10 mouse cellular contexts compared by ENCODE assay signal in the genomic region with DNA sequence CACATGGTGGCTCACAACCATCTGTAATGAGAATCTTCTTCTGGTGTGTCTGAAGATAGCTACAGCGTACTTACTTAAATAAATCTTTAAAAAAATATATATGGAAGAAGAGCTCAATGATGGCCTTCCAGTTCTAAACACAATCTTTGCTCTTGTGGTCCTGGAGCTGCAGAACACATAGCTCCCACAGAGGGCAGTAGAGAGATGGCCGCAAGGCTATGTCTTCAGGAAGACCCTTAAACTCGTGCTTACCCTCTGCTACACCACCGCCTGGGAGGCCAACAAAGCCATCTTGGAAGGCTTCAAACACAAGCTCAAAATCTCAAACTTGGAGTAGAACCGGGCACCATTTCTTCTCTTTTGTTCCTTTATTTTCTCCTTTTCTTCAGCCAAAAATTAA. TPM values are rescaled to one million over a fixed set of nuclear protein-coding genes. Genes with fewer than 3 reads are reported as not detected.
DNase-seq lines count a peak whose midpoint lies in the region; ATAC-seq and TF ChIP-seq lines count a peak whose summit lies in the region.
"Had no signal": no experiment of that assay in that cellular context is flagged by ENCODE, and none has a peak within 500 bp of the region (broad histone marks: within the 10 kb centered on the region; RNA-seq: fewer than 3 reads in every experiment).

No protein-coding gene starts in this region.

- TF ChIP-seq CTCF in layer of hippocampus, adult 2 months (conservative IDR thresholded peaks at IDR 0.05) = peak; percentile 70
- peak; percentile 51 for TF ChIP-seq CTCF in E14TG2a.4 (conservative IDR thresholded peaks at IDR 0.05; ENCODE audit: low read length)
- peak; percentile 57 for TF ChIP-seq CTCF in Patski (IDR thresholded peaks at IDR 0.05)

- DNase-seq in layer of hippocampus, adult 2 months (ENCODE audit: low spot score in 2 of 2) = no peak
- DNase-seq in layer of hippocampus, postnatal 10 days (ENCODE audit: low spot score in 2 of 2) = no peak
- no peak for DNase-seq in Patski (ENCODE audit: low read depth, low spot score)
- peak; percentile 25 for DNase-seq in lung, postnatal 14 days
- no peak for DNase-seq in frontal cortex, adult 2 months (ENCODE audit: extremely low spot score in 1 of 2, low spot score in 1 of 2)
- no peak for DNase-seq in layer of hippocampus, postnatal 36 days

- no peaks in the 10 kb centered on the region for H3K36me3 ChIP-seq in E14TG2a.4 (ENCODE audit: insufficient read depth, low read length)
- H3K36me3 ChIP-seq: embryonic facial prominence, embryonic 13.5 days; limb, embryonic 10.5 days had no signal

- H3K27ac ChIP-seq in layer of hippocampus, adult 2 months = no peak overlapping the region
- H3K27ac ChIP-seq: embryonic facial prominence, embryonic 13.5 days; limb, embryonic 10.5 days had no signal

- ATAC-seq in Patski = no peak

- in situ Hi-C loops in Patski (cut with MboI; ENCODE audit: low pct_unique_long_range_greater_than_20kb) = no loop called here

- no peak overlapping the region for H3K4me3 ChIP-seq in layer of hippocampus, adult 2 months
- no peak overlapping the region for H3K4me3 ChIP-seq in E14TG2a.4 (replicated peaks; ENCODE audit: low read length)
- H3K4me3 ChIP-seq: embryonic facial prominence, embryonic 13.5 days; limb, embryonic 10.5 days had no signal

- H3K27me3 ChIP-seq in E14TG2a.4 (ENCODE audit: insufficient read depth, low read length) (peaks cover 15% of the 10 kb centered on the region), Patski (peaks cover 40% of the 10 kb centered on the region)

- H3K9me3 ChIP-seq in E14TG2a.4 (ENCODE audit: low read length) = peaks cover 8% of the 10 kb centered on the region
- H3K9me3 ChIP-seq: embryonic facial prominence, embryonic 13.5 days; limb, embryonic 10.5 days had no signal

- no peaks in the 10 kb centered on the region for H3K4me1 ChIP-seq in E14TG2a.4 (replicated peaks; ENCODE audit: low read depth, low read length)
- H3K4me1 ChIP-seq: embryonic facial prominence, embryonic 13.5 days; limb, embryonic 10.5 days had no signal

- CTCF ChIA-PET in Patski (lab: Charles Lee) = interaction anchor here (0.8 to 1.2 kb wide), 2 partner anchors 36 to 57 kb away, joined by 3 read pairs; no protein-coding TSS in a partner anchor

- POLR2A ChIA-PET in Patski (lab: Charles Lee) = no interaction called here

RNA-seq across cellular contexts. Expression of a gene that starts 6.4 kb away (rescaled TPM):
- 1 to 10 TPM; 1.7 to 2.3 TPM for total RNA-seq in layer of hippocampus, adult 2 months (2021)
- total RNA-seq in layer of hippocampus, postnatal 10 days (2021) = 1 to 10 TPM; 2.4 to 3.1 TPM
- 5.6 TPM for polyA plus RNA-seq in Patski (2021)
- 5.1 and 5.4 TPM in 2 replicates for polyA plus RNA-seq in frontal cortex, adult 2 months (2012; rRNA removed)
- total RNA-seq in layer of hippocampus, postnatal 36 days (2021) = 1 to 10 TPM; 1.4 to 1.8 TPM
- total RNA-seq: monocyte, adult 5-6 weeks had no signal

RNA-seq across cellular contexts. Expression of a gene that starts 59.3 kb away (rescaled TPM):
- total RNA-seq in layer of hippocampus, adult 2 months (2021) = 10 to 100 TPM; 48.2 to 50.4 TPM
- total RNA-seq in layer of hippocampus, postnatal 10 days (2021) = 10 to 100 TPM; 40.2 to 43.7 TPM
- polyA plus RNA-seq in Patski (2021) = 34.5 TPM
- 45.1 and 48.9 TPM in 2 replicates for polyA plus RNA-seq in frontal cortex, adult 2 months (2012; rRNA removed)
- total RNA-seq in layer of hippocampus, postnatal 36 days (2021) = 10 to 100 TPM; 51.0 to 52.5 TPM
